Mouse (Mus musculus) adrenal gland, adult 8-10 months (tissue): Measurements from ENCODE around the gene Prkaca. TPM values are rescaled to one million over a fixed set of nuclear protein-coding genes. Genes with fewer than 3 reads are reported as not detected.
"Not testable (repeated sequence)": the region's sequence is repeated elsewhere in the genome, so short reads cannot be mapped to it uniquely, and the experiment has no call there.

ENCODE experiments used
- DNase-seq: peaks from one replicate; pipeline ENCODE4 v3.0.0; 2022
- total RNA-seq, 4 experiments: library from RNA; stranded (reverse); gene quantifications; 2 replicates each; pipeline ENCODE4 v1.2.4; 2022

Prkaca gene
- total RNA-seq, 4 experiments from 2014 or later = 240 to 263 (median 253) TPM

DNA sequence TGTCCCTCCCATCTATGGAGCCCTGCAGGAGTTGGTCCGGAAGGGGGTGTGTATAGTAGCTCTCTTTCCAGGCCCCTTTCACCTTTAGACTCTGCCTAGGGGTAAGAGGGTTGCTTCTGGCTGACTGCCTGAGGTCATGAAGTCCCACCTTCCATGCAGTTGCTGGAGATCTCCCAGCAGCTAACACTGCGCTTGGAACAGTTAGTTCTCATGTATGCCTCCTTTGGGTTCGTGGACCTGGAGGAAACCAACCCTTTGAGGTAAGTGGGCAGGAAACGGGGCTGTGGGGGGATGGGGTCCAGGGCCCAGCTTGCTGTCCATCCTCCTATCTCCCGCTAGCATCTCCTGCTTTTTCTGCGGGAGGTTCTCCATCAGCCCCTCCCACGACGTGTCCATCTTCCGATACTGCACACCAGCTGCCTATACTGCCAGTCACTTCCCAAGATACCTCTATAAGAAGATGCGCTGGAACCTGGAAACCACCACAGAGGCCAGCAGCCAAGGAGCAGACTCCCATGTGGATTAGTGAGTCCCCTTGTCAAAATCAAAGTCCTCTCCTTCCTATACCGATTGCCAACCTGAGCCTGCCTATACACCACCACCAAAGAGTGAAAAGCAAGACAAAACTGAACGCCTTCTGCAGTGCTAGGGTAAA, 30.3 kb downstream of the Prkaca start:
- no peak for DNase-seq

DNA sequence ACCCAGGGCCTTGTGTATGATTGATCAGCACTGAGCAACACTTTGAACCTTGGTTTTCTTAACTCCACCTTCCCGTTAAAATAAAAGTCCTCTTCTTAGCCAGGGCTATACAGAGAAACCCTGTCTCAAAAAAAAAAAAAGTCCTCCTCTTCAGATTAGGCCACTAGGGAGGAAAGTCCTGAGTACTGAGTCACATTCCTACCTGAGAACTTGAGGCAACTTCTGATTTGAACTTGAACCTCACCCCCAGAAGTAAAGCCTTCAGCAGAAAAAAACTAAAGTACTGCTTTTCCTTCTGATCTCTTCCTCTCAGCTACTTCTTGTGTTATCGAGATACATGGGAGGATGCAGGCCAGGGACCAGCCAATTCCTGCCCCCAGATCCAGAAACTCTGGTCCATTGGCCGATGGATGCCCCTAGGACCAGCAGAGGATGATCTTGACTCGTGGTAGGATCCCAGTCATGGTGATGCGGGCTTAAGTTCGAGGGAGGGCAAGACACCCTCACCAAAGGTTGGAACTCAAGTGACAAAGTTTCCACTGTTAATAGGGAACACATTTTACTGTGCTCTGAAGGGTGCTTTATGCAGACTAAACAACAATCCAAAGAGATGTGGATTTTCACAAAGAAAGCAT, 30.9 kb downstream of the Prkaca start:
- no peak for DNase-seq

GRCm38 (mm10) chr8:84004533-84005201, 31.9 kb downstream of the Prkaca start:
- DNase-seq = peak; percentile 95

DNA sequence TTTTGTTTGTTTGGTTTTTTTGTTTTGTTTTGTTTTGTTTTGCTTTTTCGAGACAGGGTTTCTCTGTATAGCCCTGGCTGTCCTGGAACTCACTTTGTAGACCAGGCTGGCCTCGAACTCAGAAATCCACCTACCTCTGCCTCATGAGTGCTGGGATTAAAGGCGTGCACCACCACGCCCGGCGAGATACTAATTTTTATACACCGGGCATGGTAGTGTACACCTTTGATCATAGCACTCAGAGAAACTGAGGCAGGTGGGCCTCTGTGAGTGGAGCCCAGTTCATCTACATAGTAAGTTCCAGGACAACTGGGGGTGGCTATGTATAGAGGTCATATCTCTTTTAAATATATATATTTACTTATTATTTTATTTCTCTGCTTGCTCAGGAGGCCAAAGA, 32.7 kb downstream of the Prkaca start:
- not testable (repeated sequence) for DNase-seq

DNA sequence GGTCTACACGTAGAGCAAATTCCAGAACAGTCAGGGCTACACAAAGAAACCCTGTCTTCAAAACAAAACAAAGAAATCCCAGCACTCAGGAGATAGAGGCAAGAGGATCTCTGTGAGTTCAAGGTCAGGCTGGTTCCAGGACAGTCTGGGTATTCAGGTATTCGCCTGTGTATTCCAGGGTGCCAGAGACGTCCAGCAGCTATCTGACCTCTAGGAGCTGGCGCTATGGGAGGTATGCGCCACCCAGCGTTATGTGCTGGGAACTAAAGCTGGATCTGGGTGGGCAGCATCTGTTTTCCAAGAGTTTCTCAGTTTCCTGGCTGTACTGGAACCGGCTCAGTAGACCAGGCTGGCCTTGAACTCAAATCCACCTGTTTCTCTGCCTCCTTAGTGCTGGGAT, 35.6 kb downstream of the Prkaca start:
- no peak for DNase-seq

DNA sequence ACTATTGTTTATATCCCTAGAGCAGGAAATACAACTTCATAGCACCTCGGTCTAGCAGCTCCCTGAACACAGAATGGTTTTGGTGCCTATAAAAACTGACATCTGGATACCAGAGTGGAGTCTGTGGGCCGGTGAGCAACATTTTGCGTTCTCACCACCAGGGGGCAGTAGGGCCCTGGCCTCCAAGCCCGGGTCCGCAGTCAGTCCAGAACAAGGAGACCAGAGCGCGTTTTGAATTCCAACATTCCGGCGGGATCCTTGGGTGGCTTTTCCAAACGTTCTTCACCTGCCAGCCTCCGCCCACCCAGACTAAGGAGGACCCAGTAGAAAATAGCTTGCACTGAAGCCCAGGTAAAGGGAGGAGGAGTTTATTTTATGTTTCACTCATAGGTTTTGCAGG, 37.1 kb downstream of the Prkaca start:
- peak; percentile 75 for DNase-seq

- DNase-seq = no peak
These were observed 38.1 kb downstream of the Prkaca start for GRCm38 (mm10) chr8:84010625-84011611.

DNA sequence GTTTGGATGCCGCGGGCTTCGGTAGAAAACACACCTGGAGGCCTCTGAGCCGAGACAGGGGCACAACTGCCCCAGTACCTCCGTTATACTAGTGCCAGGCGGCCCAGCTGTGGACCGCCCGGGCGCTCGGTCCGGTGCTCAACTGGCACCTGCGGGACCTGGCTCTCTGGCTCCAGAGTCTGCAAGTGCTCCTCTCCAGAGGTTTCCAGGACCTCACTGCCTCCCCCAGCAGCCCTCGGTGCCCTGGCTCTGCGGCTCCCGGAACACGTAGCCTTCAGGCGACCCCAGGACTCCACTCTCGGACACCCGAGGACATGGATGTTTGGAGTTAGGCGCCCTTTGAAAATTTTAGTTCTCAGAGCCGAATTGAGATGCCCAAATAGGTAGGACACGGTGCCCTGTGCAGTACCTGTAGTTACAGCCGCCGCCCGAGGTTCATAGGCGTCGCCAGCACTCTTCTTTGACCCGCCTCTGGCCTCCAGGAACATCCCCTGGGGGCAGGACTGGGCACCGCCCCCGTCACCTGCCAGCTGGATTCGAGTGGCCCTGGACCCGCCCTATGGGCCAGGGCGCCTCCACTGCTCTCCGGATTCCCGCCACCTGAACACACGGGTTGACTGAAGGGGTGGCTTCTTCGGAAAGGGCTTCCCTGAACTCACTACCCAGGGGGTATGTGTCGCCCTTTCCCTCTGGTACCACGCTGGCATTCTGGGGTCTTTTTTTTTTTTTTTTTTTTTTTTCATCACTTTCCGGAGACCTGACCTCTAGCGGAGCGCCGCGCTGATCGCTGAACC, 39.1 kb downstream of the Prkaca start, which contains the start of gene 2210011C24Rik:
Gene 2210011C24Rik (minus strand): TSS at position 467 of the 794 bp plus-strand sequence.
- DNase-seq = no peak

- no peak for DNase-seq
These were observed 39.8 kb downstream of the Prkaca start for GRCm38 (mm10) chr8:84012499-84013165.

- no peak for DNase-seq
These were observed 43.0 kb downstream of the Prkaca start for GRCm38 (mm10) chr8:84015833-84016232.

DNA sequence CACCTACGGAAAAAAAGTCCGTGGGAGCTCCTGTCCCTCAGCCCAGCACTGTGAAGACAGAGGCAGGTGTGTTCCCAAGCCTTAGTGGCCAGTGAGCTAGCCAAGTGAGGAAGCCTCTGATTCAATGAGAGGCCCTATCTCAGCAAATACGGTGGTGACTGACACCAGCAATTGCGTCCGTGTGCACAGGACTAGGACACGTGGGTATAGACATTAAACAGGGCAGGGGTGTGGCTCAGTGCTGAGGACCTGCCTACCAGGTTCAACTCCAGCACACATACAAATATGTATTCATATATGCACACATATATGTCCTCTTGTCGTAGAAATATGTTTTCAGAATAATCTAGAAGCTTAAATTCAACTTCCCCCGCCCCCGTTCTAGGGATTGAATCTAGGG, 46.9 kb downstream of the Prkaca start:
- DNase-seq = no peak

- no peak for DNase-seq
These were observed 48.3 kb downstream of the Prkaca start, which contains the start of gene Palm3 for GRCm38 (mm10) chr8:84021096-84021495. Gene Palm3, plus strand, starts transcription at chr8:84021471.

- no peak for DNase-seq
These were observed 48.8 kb downstream of the Prkaca start for GRCm38 (mm10) chr8:84021569-84021968.

DNA sequence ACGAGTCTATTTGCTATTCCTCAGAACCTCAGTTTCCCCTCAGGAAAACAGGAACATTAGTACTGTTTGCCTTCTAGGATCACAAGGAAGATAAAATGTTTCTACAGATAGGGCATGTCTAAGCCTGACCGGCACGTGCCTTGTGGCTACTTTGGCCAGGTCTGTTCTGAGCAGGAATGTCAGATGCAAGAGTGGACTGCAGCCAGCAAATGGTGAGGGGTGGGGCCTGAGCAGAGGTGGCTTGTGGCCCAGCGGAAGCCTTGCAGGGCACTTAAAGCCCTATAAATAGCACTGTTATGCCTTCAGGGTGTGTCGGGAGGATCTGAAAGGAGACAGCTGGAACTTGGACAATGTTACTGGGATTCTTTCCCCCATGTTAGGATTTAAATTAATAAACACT, 50.3 kb downstream of the Prkaca start:
- DNase-seq = no peak

DNA sequence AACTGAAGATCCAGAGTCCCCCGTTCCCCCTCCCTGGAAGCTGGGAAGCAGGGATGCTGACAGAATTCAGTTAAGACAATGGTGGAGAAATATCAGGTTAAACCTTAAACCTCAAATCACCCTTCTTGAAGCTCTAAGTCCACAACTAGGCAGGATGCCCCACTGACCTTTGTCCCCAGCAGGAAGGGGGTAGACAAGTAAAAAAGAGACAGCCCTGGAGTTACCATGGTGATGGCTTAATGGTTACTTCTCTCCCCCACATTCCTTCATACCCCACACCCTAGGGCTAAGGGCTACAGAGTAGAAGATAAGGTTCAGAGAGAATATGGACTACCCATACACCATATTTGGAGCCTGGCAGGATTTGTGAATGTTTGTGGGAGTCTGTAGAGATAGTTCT, 50.8 kb downstream of the Prkaca start:
- DNase-seq = no peak

DNA sequence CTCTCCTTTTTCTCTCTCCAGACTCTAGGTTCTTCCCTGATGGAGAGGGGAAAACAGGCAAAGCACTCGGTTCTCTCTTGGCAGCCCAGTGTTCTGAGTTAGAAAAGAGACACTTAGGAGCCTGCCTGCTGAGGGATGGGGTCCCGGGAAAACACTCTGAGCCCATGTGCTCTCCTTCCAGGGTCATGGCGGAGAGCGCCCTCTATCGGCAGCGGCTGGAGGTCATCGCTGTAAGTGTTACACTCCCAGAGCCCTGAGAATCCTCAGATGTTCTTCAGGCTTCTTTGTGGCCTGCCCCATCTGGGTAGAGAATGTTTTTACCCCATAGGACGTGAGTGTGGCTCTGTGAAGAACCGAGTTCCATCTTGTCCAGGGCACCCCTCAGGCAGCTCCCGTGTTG, 51.4 kb downstream of the Prkaca start:
- DNase-seq = no peak

- no peak for DNase-seq
These were observed 53.1 kb downstream of the Prkaca start for GRCm38 (mm10) chr8:84025863-84026262.

GRCm38 (mm10) chr8:84027449-84027848, 54.7 kb downstream of the Prkaca start:
- DNase-seq = no peak

- DNase-seq = no peak
These were observed 56.5 kb downstream of the Prkaca start for GRCm38 (mm10) chr8:84029272-84029671.

DNA sequence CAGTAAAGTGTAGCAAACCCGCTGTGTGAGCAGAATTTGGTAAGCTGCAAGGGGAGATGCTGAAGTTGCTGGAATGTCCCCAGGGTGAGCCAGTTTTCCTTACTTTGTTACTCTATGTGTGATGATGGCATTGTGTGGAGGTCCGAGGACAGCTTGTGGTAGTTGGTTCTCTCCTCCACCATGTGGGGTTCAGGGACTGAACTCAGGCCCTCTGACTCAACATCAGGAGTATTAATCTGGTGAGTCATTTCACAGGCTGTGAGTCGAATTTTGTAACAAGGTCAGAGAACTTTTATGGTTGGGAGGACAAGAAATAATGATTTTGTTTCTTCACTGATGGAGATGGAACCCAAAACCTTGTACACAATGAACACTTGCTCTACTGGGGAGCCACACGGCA, 60.0 kb downstream of the Prkaca start:
- peak; percentile 67 for DNase-seq

DNA sequence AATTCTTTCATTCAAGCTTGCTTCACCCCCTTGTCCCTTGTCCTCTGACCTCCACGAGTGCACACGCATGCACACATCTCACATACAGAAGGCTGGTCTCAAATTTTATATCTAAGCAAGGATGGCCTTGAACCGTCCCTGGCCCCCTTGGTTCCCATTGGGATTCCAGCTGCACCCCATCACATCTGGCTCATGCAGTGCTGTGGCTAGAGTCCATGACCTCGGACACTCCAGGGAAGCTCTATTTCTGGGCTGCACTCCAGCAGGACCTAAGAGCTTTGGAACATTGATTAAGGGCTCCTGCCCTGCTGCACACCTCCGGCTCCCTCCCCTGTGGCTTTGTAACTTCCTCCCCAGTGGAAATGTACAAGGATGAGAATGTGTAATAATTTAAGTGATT, 65.2 kb downstream of the Prkaca start:
- peak; percentile 54 for DNase-seq
